Mouse (Mus musculus): ENCODE measurements around the gene Rap2c. TPM values are rescaled to one million over a fixed set of nuclear protein-coding genes. Genes with fewer than 3 reads are reported as not detected.

The Rap2c gene
- polyA plus RNA-seq, 1 experiment from 2014 or later: 17.4 TPM

Other genes with a start within 250 kb of the Rap2c start
- gene Stk26, start 177.0 kb downstream of the Rap2c start, polyA plus RNA-seq (2014; fragmentation: Nextera tagmentation; extraction: Ambion mirVana): 0.30 and 0.33 TPM in 2 replicates
- gene Frmd7, start 75.3 kb downstream of the Rap2c start, polyA plus RNA-seq (2014; fragmentation: Nextera tagmentation; extraction: Ambion mirVana): not detected in 2 replicates
- 0.16 and 0.93 TPM in 2 replicates for gene Mbnl3, start 188.5 kb upstream of the Rap2c start, polyA plus RNA-seq (2014; fragmentation: Nextera tagmentation; extraction: Ambion mirVana)